Mouse (Mus musculus) CH12.LX (cell line): ENCODE data around the gene 4930513O06Rik. TPM values are rescaled to one million over a fixed set of nuclear protein-coding genes. Genes with fewer than 3 reads are reported as not detected.

Experiments
- DNase-seq: peaks from one replicate; pipeline ENCODE4 v3.0.0-alpha.2; 2013; ENCODE audit errors: extremely low read depth
- H3K27ac ChIP-seq: 2 replicates; pipeline ENCODE4 v1.5.1; 2012; ENCODE audit warnings: low read depth, mild to moderate bottlenecking, control low read depth, moderate library complexity; ENCODE audit not compliant: insufficient read depth
- H3K27me3 ChIP-seq: replicated peaks from 2 replicates; pipeline ENCODE3; 2012; ENCODE audit warnings: inconsistent platforms
- H3K36me3 ChIP-seq, 2 experiments: replicated peaks in 1 of 2; 2 replicates each; pipeline versions ENCODE3 to v1.6.1; 2012; ENCODE audit warnings: inconsistent platforms in 1 of 2, low read length in 1 of 2, mild to moderate bottlenecking in 1 of 2, mixed read lengths in 1 of 2, moderate library complexity in 1 of 2; ENCODE audit not compliant: control insufficient read depth in 1 of 2, insufficient read depth in 1 of 2
- H3K4me1 ChIP-seq, 2 experiments: 2 replicates each; pipeline ENCODE4 v1.6.1; 2012; ENCODE audit warnings: inconsistent platforms in 1 of 2, moderate library complexity in 1 of 2; ENCODE audit not compliant: insufficient read depth in 2 of 2, control insufficient read depth in 1 of 2
- H3K4me2 ChIP-seq: 2 replicates; pipeline ENCODE4 v1.6.1; 2012; ENCODE audit warnings: low read depth, mild to moderate bottlenecking, control low read depth; ENCODE audit not compliant: poor library complexity, insufficient read depth, severe bottlenecking
- H3K4me3 ChIP-seq, 3 experiments: fragments of 150-350 bp in 1 of 3; sonication (generic) in 1 of 3; replicated peaks in 1 of 3; 2 replicates each; pipeline versions ENCODE3 to v1.5.1; 2011 to 2012; ENCODE audit warnings: low read depth in 2 of 3, low read length in 2 of 3, mild to moderate bottlenecking in 2 of 3, moderate library complexity in 2 of 3, control low read depth in 1 of 3, improper control_type of control experiment in 1 of 3, inconsistent platforms in 1 of 3, mixed read lengths in 1 of 3; ENCODE audit not compliant: poor library complexity in 1 of 3
- H3K79me2 ChIP-seq: replicated peaks from 2 replicates; pipeline ENCODE4 v1.6.1; 2012; ENCODE audit warnings: mild to moderate bottlenecking, moderate library complexity; ENCODE audit not compliant: control insufficient read depth, poor library complexity, insufficient read depth, severe bottlenecking; ENCODE audit errors: extremely low read depth
- H3K9ac ChIP-seq: 2 replicates; pipeline ENCODE4 v1.6.1; 2012; ENCODE audit warnings: low read depth, mild to moderate bottlenecking, control low read depth, moderate library complexity; ENCODE audit not compliant: insufficient read depth
- H3K9me3 ChIP-seq: replicated peaks from 2 replicates; pipeline ENCODE3; 2012; ENCODE audit warnings: low read length, inconsistent platforms, mixed read lengths
- CHD1 ChIP-seq: IDR thresholded peaks from 2 replicates; pipeline ENCODE4 v1.6.1; 2012; ENCODE audit warnings: low read depth, low read length, improper control_type of control experiment, inconsistent platforms
- CHD2 ChIP-seq: IDR thresholded peaks from 2 replicates; pipeline ENCODE4 v1.6.1; 2011; ENCODE audit warnings: low read length, improper control_type of control experiment
- E2F4 ChIP-seq: IDR thresholded peaks from 2 replicates; pipeline ENCODE4 v1.6.1; 2011; ENCODE audit warnings: low read depth, low read length, improper control_type of control experiment; ENCODE audit not compliant: insufficient replicate concordance
- ELF1 ChIP-seq: IDR thresholded peaks from 2 replicates; pipeline ENCODE4 v1.6.1; 2014; ENCODE audit warnings: low read depth, mild to moderate bottlenecking, inconsistent platforms, low read length, improper control_type of control experiment
- EP300 ChIP-seq: IDR thresholded peaks from 2 replicates; pipeline ENCODE4 v1.6.1; 2011; ENCODE audit warnings: low read length, improper control_type of control experiment
- ETS1 ChIP-seq: conservative IDR thresholded peaks from 2 replicates; pipeline ENCODE4 v1.6.1; 2012; ENCODE audit warnings: low read depth, mild to moderate bottlenecking, inconsistent platforms, low read length, improper control_type of control experiment, moderate library complexity
- HCFC1 ChIP-seq: IDR thresholded peaks from 2 replicates; pipeline ENCODE4 v1.6.1; 2012; ENCODE audit warnings: low read depth, mild to moderate bottlenecking, inconsistent platforms, low read length, improper control_type of control experiment
- JUN ChIP-seq: IDR thresholded peaks from 2 replicates; pipeline ENCODE4 v1.6.1; 2011; ENCODE audit warnings: low read depth, mild to moderate bottlenecking, low read length, improper control_type of control experiment, moderate library complexity; ENCODE audit not compliant: insufficient read depth
- KAT2A ChIP-seq: IDR thresholded peaks from 2 replicates; pipeline ENCODE4 v1.6.1; 2012; ENCODE audit warnings: low read length, improper control_type of control experiment, inconsistent platforms; ENCODE audit not compliant: insufficient replicate concordance
- MAFK ChIP-seq: IDR thresholded peaks from 2 replicates; pipeline ENCODE4 v1.6.1; 2011; ENCODE audit warnings: low read length, improper control_type of control experiment; ENCODE audit not compliant: insufficient replicate concordance
- MAX ChIP-seq: IDR thresholded peaks from 2 replicates; pipeline ENCODE4 v1.6.1; 2011; ENCODE audit warnings: low read length, improper control_type of control experiment
- MAZ ChIP-seq: IDR thresholded peaks from 2 replicates; pipeline ENCODE4 v1.6.1; 2012; ENCODE audit warnings: low read depth, mild to moderate bottlenecking, inconsistent platforms, low read length, improper control_type of control experiment, moderate library complexity
- MXI1 ChIP-seq: IDR thresholded peaks from 2 replicates; pipeline ENCODE4 v1.6.1; 2011; ENCODE audit warnings: mild to moderate bottlenecking, low read depth, low read length, improper control_type of control experiment
- MYC ChIP-seq: IDR thresholded peaks from 2 replicates; pipeline ENCODE4 v1.6.1; 2011; ENCODE audit warnings: low read depth, mild to moderate bottlenecking, improper control_type of control experiment, low read length
- NELFE ChIP-seq: IDR thresholded peaks from 2 replicates; pipeline ENCODE4 v1.6.1; 2011; ENCODE audit warnings: low read depth, low read length, improper control_type of control experiment
- RAD21 ChIP-seq: IDR thresholded peaks from 2 replicates; pipeline ENCODE4 v1.6.1; 2011; ENCODE audit warnings: low read depth, mild to moderate bottlenecking, low read length, improper control_type of control experiment, moderate library complexity
- RCOR1 ChIP-seq: conservative IDR thresholded peaks from 2 replicates; pipeline ENCODE4 v1.6.1; 2012; ENCODE audit warnings: low read depth, mild to moderate bottlenecking, inconsistent platforms, low read length, improper control_type of control experiment
- SIN3A ChIP-seq: IDR thresholded peaks from 2 replicates; pipeline ENCODE4 v1.6.1; 2012; ENCODE audit warnings: low read length, improper control_type of control experiment, inconsistent platforms
- SMC3 ChIP-seq: IDR thresholded peaks from 2 replicates; pipeline ENCODE4 v1.6.1; 2011; ENCODE audit warnings: low read depth, low read length, improper control_type of control experiment
- TBP ChIP-seq: conservative IDR thresholded peaks from 2 replicates; pipeline ENCODE4 v1.6.1; 2011; ENCODE audit warnings: low read depth, low read length, improper control_type of control experiment
- UBTF ChIP-seq: IDR thresholded peaks from 2 replicates; pipeline ENCODE4 v1.6.1; 2012; ENCODE audit warnings: low read depth, mild to moderate bottlenecking, inconsistent platforms, low read length, improper control_type of control experiment, moderate library complexity
- USF1 ChIP-seq: IDR thresholded peaks from 2 replicates; pipeline ENCODE4 v1.6.1; 2014; ENCODE audit warnings: low read depth, mild to moderate bottlenecking, inconsistent platforms, low read length, improper control_type of control experiment
- USF2 ChIP-seq: conservative IDR thresholded peaks from 2 replicates; pipeline ENCODE4 v1.6.1; 2011; ENCODE audit warnings: low read depth, low read length, improper control_type of control experiment
- ZMIZ1 ChIP-seq: IDR thresholded peaks from 2 replicates; pipeline ENCODE4 v1.6.1; 2012; ENCODE audit warnings: low read depth, mild to moderate bottlenecking, inconsistent platforms, low read length, improper control_type of control experiment
- dilution Hi-C: fragments of 300-500 bp; cut with MboI; formaldehyde crosslinking; loops from 2 replicates; pipeline ENCODE4 v1.14.3; 2020; ENCODE audit warnings: low sequenced_read_pairs; ENCODE audit not compliant: extremely low pct_unique_long_range_greater_than_20kb, extremely low pct_ligation_motif_present
- in situ Hi-C: fragments of 300-500 bp; cut with MboI; formaldehyde crosslinking; loops from 3 replicates; pipeline ENCODE4 v1.14.3; 2019; ENCODE audit warnings: low sequenced_read_pairs, low pct_ligation_motif_present, low pct_unique_long_range_greater_than_20kb, mixed read lengths
- polyA plus RNA-seq: library from polyadenylated mRNA; unstranded; fragments of >175 nt; gene quantifications from 2 replicates; pipeline ENCODE4 v1.2.1, GENCODE M21; 2012; ENCODE audit warnings: low read depth; ENCODE audit not compliant: insufficient read length
- total RNA-seq, 2 experiments: library from RNA; depleted of rRNA; stranded (reverse); fragments of 300-350 nt in 1 of 2; fragments of >200 nt in 1 of 2; gene quantifications; 2 replicates each; pipeline ENCODE4 v1.2.3; 2012 to 2014

The 4930513O06Rik gene
- total and polyA plus RNA-seq, 3 experiments = not detected

DNA sequence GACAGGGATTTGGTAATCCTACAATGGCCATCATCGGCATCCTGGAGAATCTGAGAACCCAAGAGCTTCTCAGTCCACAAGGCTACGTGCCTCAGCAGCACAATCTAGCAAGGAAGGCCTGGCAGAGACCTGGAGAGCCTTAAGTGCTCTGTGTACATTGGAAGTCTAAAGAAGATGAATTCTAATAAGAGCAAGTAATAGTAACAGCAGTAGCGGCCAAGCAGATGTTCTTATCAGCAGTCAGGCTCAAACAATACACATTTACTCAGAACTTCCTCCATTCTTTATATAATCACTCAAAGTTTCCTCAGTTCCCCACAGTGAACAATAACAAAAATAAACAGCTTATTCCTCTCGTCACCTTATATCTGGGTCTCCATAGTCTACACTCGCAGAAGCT lies 22.0 kb upstream of the 4930513O06Rik start:
- H3K4me3 ChIP-seq = no peak overlapping the region
- no peaks in the 10 kb centered on the region for H3K4me1 ChIP-seq
- H3K9ac ChIP-seq = no peak overlapping the region
- H3K27me3 ChIP-seq = no peaks in the 10 kb centered on the region
- no peak for DNase-seq
- TF ChIP-seq NELFE = no peak
- no peak for TF ChIP-seq CHD1
- no peak for TF ChIP-seq JUN
- no peak for TF ChIP-seq MYC
- no peak for TF ChIP-seq KAT2A
- TF ChIP-seq SMC3 = no peak
- no peak for TF ChIP-seq RAD21
- TF ChIP-seq ELF1 = no peak
- no peak for TF ChIP-seq SIN3A
- TF ChIP-seq MAFK = no peak
- TF ChIP-seq ETS1 = no peak
- TF ChIP-seq EP300 = no peak
- no peak for TF ChIP-seq CHD2
- no peak for TF ChIP-seq MXI1
- no peak for TF ChIP-seq HCFC1
- TF ChIP-seq MAZ = no peak
- no peak for TF ChIP-seq MAX
- TF ChIP-seq USF2 = no peak
- H3K9me3 ChIP-seq = no peaks in the 10 kb centered on the region
- no peaks in the 10 kb centered on the region for H3K79me2 ChIP-seq
- dilution Hi-C loops = no loop called here
- in situ Hi-C loops = no loop called here
- H3K36me3 ChIP-seq = no peaks in the 10 kb centered on the region
- H3K4me2 ChIP-seq = no peak overlapping the region
- H3K27ac ChIP-seq = no peak overlapping the region

DNA sequence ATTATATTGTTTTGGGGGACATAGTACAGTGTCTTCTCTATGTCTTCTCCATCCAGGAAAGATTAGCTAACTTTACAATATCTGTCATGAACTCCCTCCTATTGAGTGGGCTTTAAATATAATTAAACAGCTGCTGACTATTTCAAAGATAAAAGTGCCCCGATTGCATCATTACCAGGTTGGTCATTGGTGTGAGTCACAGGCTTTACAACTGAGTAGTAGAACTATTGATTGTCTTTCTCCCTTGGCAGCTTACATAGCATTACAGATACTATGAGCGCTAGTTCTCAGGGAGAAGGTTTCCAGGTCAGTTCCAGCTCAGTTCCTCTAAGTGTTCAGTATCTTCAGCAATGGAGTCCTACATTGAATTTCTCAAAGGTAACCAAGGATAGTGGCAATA lies 7.5 kb upstream of the 4930513O06Rik start:
- Histone ChIP-seq H3K36me3 (no peaks in the 10 kb centered on the region), H3K4me3 (no peak overlapping the region), H3K9ac (no peak overlapping the region), H3K79me2 (no peaks in the 10 kb centered on the region), H3K9me3 (no peaks in the 10 kb centered on the region), H3K4me1 (no peaks in the 10 kb centered on the region), H3K27ac (no peak overlapping the region), H3K4me2 (no peak overlapping the region), H3K27me3 (no peaks in the 10 kb centered on the region)
- no peak for TF ChIP-seq ZMIZ1
- no peak for TF ChIP-seq USF1
- no peak for TF ChIP-seq HCFC1
- no peak for TF ChIP-seq RAD21
- TF ChIP-seq UBTF = no peak
- no peak for TF ChIP-seq JUN
- no peak for TF ChIP-seq USF2
- no peak for TF ChIP-seq EP300
- TF ChIP-seq MAZ = no peak
- TF ChIP-seq RCOR1 = no peak
- TF ChIP-seq E2F4 = no peak
- TF ChIP-seq TBP = no peak
- TF ChIP-seq MXI1 = no peak
- TF ChIP-seq MAFK = no peak
- dilution Hi-C loops (no loop called here), in situ Hi-C loops (no loop called here)
- DNase-seq = no peak
